Comparison of ENCODE assay signal across 23 mouse cellular contexts in the genomic region with DNA sequence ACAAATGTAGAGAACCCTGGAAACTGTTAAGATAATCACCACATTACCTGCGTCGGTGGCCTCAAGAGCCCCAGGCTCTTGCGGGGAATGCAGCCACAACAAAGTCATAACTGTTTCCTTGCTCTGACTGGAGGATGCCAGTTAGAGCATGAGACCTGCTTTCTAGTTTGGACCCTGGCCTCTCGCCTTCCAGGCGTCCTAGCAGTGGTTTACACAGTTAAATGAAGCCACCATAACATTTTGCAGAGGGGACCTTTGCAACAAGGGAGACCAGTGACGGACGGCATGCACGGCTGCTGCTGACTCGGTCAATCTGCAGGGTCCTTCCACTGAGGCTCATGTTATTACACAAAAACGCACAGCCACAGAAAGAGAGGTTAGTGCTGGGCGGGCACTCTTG. TPM values are rescaled to one million over a fixed set of nuclear protein-coding genes. Genes with fewer than 3 reads are reported as not detected.
A peak's percentile ranks its signal among the peaks of the same experiment; 100 is the strongest.
DNase-seq lines count a peak whose midpoint lies in the region; ATAC-seq and TF ChIP-seq lines count a peak whose summit lies in the region.
"Had no signal": no experiment of that assay in that cellular context is flagged by ENCODE, and none has a peak within 500 bp of the region (broad histone marks: within the 10 kb centered on the region; RNA-seq: fewer than 3 reads in every experiment).

No protein-coding gene starts in this region.

- no peak overlapping the region for H3K4me3 ChIP-seq in kidney, adult 2 months (ENCODE audit: insufficient read depth, low read depth, low read length)
- no peak overlapping the region for H3K4me3 ChIP-seq in kidney, embryonic 15.5 days (replicated peaks)
- H3K4me3 ChIP-seq: forebrain, embryonic 15.5 days; heart, embryonic 15.5 days; hindbrain, embryonic 10.5 days; lung, embryonic 15.5 days; midbrain, embryonic 10.5 days; neural tube, embryonic 12.5 days; stomach, embryonic 15.5 days had no signal

- DNase-seq in kidney, adult 2 months, result peak; percentile 72
- DNase-seq in CD4-positive helper T cell, adult 2 months (ENCODE audit: low read depth, low spot score), result peak; percentile 79
- DNase-seq in T-cell, adult 2 months (ENCODE audit: low spot score), result peak; percentile 45
- peak; percentile 58 to 75 for DNase-seq in kidney, postnatal 36 days
- DNase-seq in urinary bladder, postnatal 10 days (ENCODE audit: low spot score), result no peak
- no peak for DNase-seq in gastrocnemius, postnatal 25 days
- DNase-seq: adrenal gland, postnatal 14 days; cerebellum, adult 11 months; cerebellum, postnatal 10 days; gastrocnemius, postnatal 14 days; spleen, adult 18-20 months had no signal

- H3K27ac ChIP-seq in kidney, adult 2 months (ENCODE audit: insufficient read depth, low read depth, low read length), result peak overlapping the region; percentile 77
- H3K27ac ChIP-seq in kidney, embryonic 15.5 days, result no peak overlapping the region
- H3K27ac ChIP-seq: forebrain, embryonic 15.5 days; heart, embryonic 15.5 days; hindbrain, embryonic 10.5 days; hindbrain, postnatal 0 days; liver, embryonic 14.5 days; lung, embryonic 15.5 days; macrophage; midbrain, embryonic 10.5 days; neural tube, embryonic 12.5 days; stomach, embryonic 15.5 days had no signal

- WGBS in kidney, adult 2 months, result 44% methylated on average over 11 of the region's 11 CpGs
- 80% methylated on average over 11 of the region's 11 CpGs for WGBS in kidney, embryonic 15.5 days

- no peak for ATAC-seq in kidney, embryonic 15.5 days (replicated peaks; ENCODE audit: low FRiP score)
- ATAC-seq: forebrain, embryonic 15.5 days; hindbrain, postnatal 0 days had no signal

- H3K9me3 ChIP-seq in kidney, embryonic 15.5 days (replicated peaks), result no peaks in the 10 kb centered on the region
- H3K9me3 ChIP-seq: forebrain, embryonic 15.5 days; G1E; heart, embryonic 15.5 days; hindbrain, embryonic 10.5 days; lung, embryonic 15.5 days; midbrain, embryonic 10.5 days; neural tube, embryonic 12.5 days; stomach, embryonic 15.5 days had no signal

- H3K9ac ChIP-seq in kidney, embryonic 15.5 days, result no peak overlapping the region
- H3K9ac ChIP-seq: forebrain, embryonic 15.5 days; heart, embryonic 15.5 days; liver, embryonic 14.5 days; lung, embryonic 15.5 days; neural tube, embryonic 12.5 days; stomach, embryonic 15.5 days had no signal

- peaks cover 3% of the 10 kb centered on the region; the same call in 1 of the 2 replicates for H3K36me3 ChIP-seq in kidney, adult 2 months (ENCODE audit: control insufficient read depth, insufficient read depth, low read length)
- H3K36me3 ChIP-seq in kidney, embryonic 15.5 days, result peaks cover 97% of the 10 kb centered on the region

- H3K4me1 ChIP-seq in kidney, adult 2 months (ENCODE audit: control insufficient read depth, insufficient read depth, low read length), result peaks cover 31% of the 10 kb centered on the region
- H3K4me1 ChIP-seq in kidney, embryonic 15.5 days, result no peaks in the 10 kb centered on the region
- H3K4me1 ChIP-seq: forebrain, embryonic 15.5 days; hindbrain, embryonic 10.5 days; lung, embryonic 15.5 days; midbrain, embryonic 10.5 days; neural tube, embryonic 12.5 days; stomach, embryonic 15.5 days had no signal

- no peak for TF ChIP-seq POLR2A in kidney, adult 2 months (IDR thresholded peaks at IDR 0.05; ENCODE audit: low read depth, low read length)

- H3K4me2 ChIP-seq in kidney, embryonic 15.5 days, result no peak overlapping the region
- H3K4me2 ChIP-seq: forebrain, embryonic 15.5 days; heart, embryonic 15.5 days; lung, embryonic 15.5 days; neural tube, embryonic 12.5 days; stomach, embryonic 15.5 days had no signal

- no peak for TF ChIP-seq CTCF in kidney, adult 2 months (conservative IDR thresholded peaks at IDR 0.05; ENCODE audit: insufficient read depth, insufficient read length, low read depth, low read length)

- no peaks in the 10 kb centered on the region for H3K27me3 ChIP-seq in kidney, adult 2 months (replicated peaks; ENCODE audit: control insufficient read depth, insufficient read depth, low read length)
- H3K27me3 ChIP-seq in kidney, embryonic 15.5 days, result no peaks in the 10 kb centered on the region
- H3K27me3 ChIP-seq: forebrain, embryonic 15.5 days; heart, embryonic 15.5 days; lung, embryonic 15.5 days; neural tube, embryonic 12.5 days; stomach, embryonic 15.5 days had no signal

RNA-seq across cellular contexts. Expression of a gene that starts 41.8 kb away (rescaled TPM):
- polyA plus RNA-seq in kidney, adult 2 months (2012; rRNA removed), result 86.4 and 103 TPM in 2 replicates
- polyA plus RNA-seq in kidney, embryonic 15.5 days (2015; fragmentation: Nextera tagmentation; extraction: Ambion mirVana), result 196 and 197 TPM in 2 replicates
- total RNA-seq in gastrocnemius, postnatal 25 days (2021), result 100 to 1,000 TPM; 102 to 106 TPM

RNA-seq across cellular contexts. Expression of a gene that starts 43.3 kb away (rescaled TPM):
- polyA plus RNA-seq in kidney, adult 2 months (2012; rRNA removed), result 2.6 and 6.7 TPM in 2 replicates
- polyA plus RNA-seq in kidney, embryonic 15.5 days (2015; fragmentation: Nextera tagmentation; extraction: Ambion mirVana), result 3.6 and 3.7 TPM in 2 replicates
- total RNA-seq in gastrocnemius, postnatal 25 days (2021), result 1 to 10 TPM; 1.8 to 2.2 TPM

Comparison
In these comparisons a context has a peak if more than half of its experiments do, and no peak if none do; other contexts are left out.
1. DNase-seq: peak in kidney, adult 2 months (single experiment), CD4-positive helper T cell, adult 2 months (single experiment), T-cell, adult 2 months (single experiment) and kidney, postnatal 36 days (2 of 2); none in urinary bladder, postnatal 10 days (single experiment) and gastrocnemius, postnatal 25 days (single experiment).